Mouse (Mus musculus) midbrain, embryonic 14.5 days (tissue): ENCODE measurements around the gene Gemin2. TPM values are rescaled to one million over a fixed set of nuclear protein-coding genes. Genes with fewer than 3 reads are reported as not detected.

Source experiments
- polyA plus RNA-seq: library from polyadenylated mRNA; unstranded; fragments of >200 nt; fragmentation: Nextera tagmentation; extraction: Ambion mirVana; gene quantifications from 2 replicates; pipeline ENCODE4 v1.2.1, GENCODE M21; 2014

Gemin2 gene
- polyA plus RNA-seq, 1 experiment from 2014 or later: 12.7 TPM

Other genes with a start within 250 kb of the Gemin2 start
- gene Sec23a, start 1.4 kb upstream of the Gemin2 start, polyA plus RNA-seq: 102 and 133 TPM in 2 replicates
- gene Trappc6b, start 48.1 kb downstream of the Gemin2 start, polyA plus RNA-seq: 114 and 139 TPM in 2 replicates
- 66.9 and 77.6 TPM in 2 replicates for gene Pnn, start 53.5 kb downstream of the Gemin2 start, polyA plus RNA-seq
- 27.9 and 37.5 TPM in 2 replicates for gene Mia2, start 82.4 kb downstream of the Gemin2 start, polyA plus RNA-seq
- 11.4 and 13.7 TPM in 2 replicates for gene Fbxo33, start 206.3 kb downstream of the Gemin2 start, polyA plus RNA-seq